Mouse (Mus musculus): ENCODE results near the gene 1700021F05Rik. TPM values are rescaled to one million over a fixed set of nuclear protein-coding genes. Genes with fewer than 3 reads are reported as not detected.
"Not testable (repeated sequence)": the region's sequence is repeated elsewhere in the genome, so short reads cannot be mapped to it uniquely, and the experiment has no call there.

1700021F05Rik gene
- polyA plus RNA-seq, 1 experiment from 2014 or later: 55.6 TPM

GRCm38 (mm10) chr10:43539746-43540310 is 966 bp downstream of the 1700021F05Rik start:
- H3K36me3 ChIP-seq: peaks cover 15% of the 10 kb centered on the region; the same call in 1 of the 2 replicates
- 12% methylated on average over 12 of the region's 12 CpGs for WGBS
- peaks cover 8% of the 10 kb centered on the region for H3K4me1 ChIP-seq (replicated peaks)
- peak overlapping the region; percentile 78 for H3K4me3 ChIP-seq (replicated peaks)
- H3K9ac ChIP-seq (replicated peaks): peak overlapping the region; percentile 87
- H3K27me3 ChIP-seq: no peaks in the 10 kb centered on the region
- peak overlapping the region; percentile 63 for H3K4me2 ChIP-seq
- ATAC-seq (ENCODE audit: insufficient number of reproducible peaks, insufficient read depth, low FRiP score, low TSS enrichment, low read depth): no peak
- peak overlapping the region; percentile 81; the same call in 1 of the 2 replicates for H3K27ac ChIP-seq
- no peaks in the 10 kb centered on the region for H3K9me3 ChIP-seq

GRCm38 (mm10) chr10:43538831-43539230 is 2.0 kb downstream of the 1700021F05Rik start:
- Histone ChIP-seq H3K27me3 (no peaks in the 10 kb centered on the region), H3K27ac (no peak overlapping the region), H3K4me2 (no peak overlapping the region), H3K4me1 (replicated peaks) (peaks cover 8% of the 10 kb centered on the region), H3K36me3 (peaks cover 15% of the 10 kb centered on the region; the same call in 1 of the 2 replicates), H3K9me3 (no peaks in the 10 kb centered on the region), H3K4me3 (replicated peaks) (no peak overlapping the region), H3K9ac (replicated peaks) (no peak overlapping the region)
- WGBS: 86% methylated on average over 5 of the region's 5 CpGs
- ATAC-seq (ENCODE audit: insufficient number of reproducible peaks, insufficient read depth, low FRiP score, low TSS enrichment, low read depth): no peak

- 92% methylated on average over 7 of the region's 7 CpGs for WGBS
- no peak overlapping the region for H3K9ac ChIP-seq (replicated peaks)
- H3K27ac ChIP-seq: no peak overlapping the region
- H3K36me3 ChIP-seq: peaks cover 25% of the 10 kb centered on the region
- no peak overlapping the region for H3K4me3 ChIP-seq (replicated peaks)
- no peaks in the 10 kb centered on the region for H3K9me3 ChIP-seq
- H3K4me1 ChIP-seq (replicated peaks): peaks cover 8% of the 10 kb centered on the region
- H3K27me3 ChIP-seq: no peaks in the 10 kb centered on the region
- no peak overlapping the region for H3K4me2 ChIP-seq
- ATAC-seq (ENCODE audit: insufficient number of reproducible peaks, insufficient read depth, low FRiP score, low TSS enrichment, low read depth): no peak
Observed at GRCm38 (mm10) chr10:43537652-43538051, 3.1 kb downstream of the 1700021F05Rik start.

- H3K9me3 ChIP-seq: no peaks in the 10 kb centered on the region
- H3K4me2 ChIP-seq: no peak overlapping the region
- peaks cover under 1% of the 10 kb centered on the region for H3K4me1 ChIP-seq (replicated peaks)
- ATAC-seq (ENCODE audit: insufficient number of reproducible peaks, insufficient read depth, low FRiP score, low TSS enrichment, low read depth): no peak
- H3K4me3 ChIP-seq (replicated peaks): no peak overlapping the region
- H3K27ac ChIP-seq: no peak overlapping the region
- no peaks in the 10 kb centered on the region for H3K27me3 ChIP-seq
- 81% methylated on average over 1 of the region's 1 CpGs for WGBS
- no peak overlapping the region for H3K9ac ChIP-seq (replicated peaks)
- H3K36me3 ChIP-seq: peaks cover 56% of the 10 kb centered on the region
Observed at GRCm38 (mm10) chr10:43534382-43534781, 6.4 kb downstream of the 1700021F05Rik start.

- peak overlapping the region; percentile 76 for H3K27ac ChIP-seq
- no peak for ATAC-seq (ENCODE audit: insufficient number of reproducible peaks, insufficient read depth, low FRiP score, low TSS enrichment, low read depth)
- H3K4me2 ChIP-seq: no peak overlapping the region
- peaks cover 77% of the 10 kb centered on the region for H3K36me3 ChIP-seq
- 0 out of 2 replicates have a peak overlapping the region, but pooled peaks have one; percentile 14 for H3K9ac ChIP-seq (replicated peaks)
- H3K27me3 ChIP-seq: no peaks in the 10 kb centered on the region
- no peak overlapping the region for H3K4me3 ChIP-seq (replicated peaks)
- 53% methylated on average over 15 of the region's 15 CpGs for WGBS
- H3K9me3 ChIP-seq: no peaks in the 10 kb centered on the region
- peaks cover 6% of the 10 kb centered on the region for H3K4me1 ChIP-seq (replicated peaks)
Observed at GRCm38 (mm10) chr10:43527283-43528269, 13.2 kb downstream of the 1700021F05Rik start.

GRCm38 (mm10) chr10:43523931-43524330 is 16.9 kb downstream of the 1700021F05Rik start, which contains the start of gene Gm9803:
Gene Gm9803, plus strand, starts transcription at chr10:43524084.
- not testable (repeated sequence) for ATAC-seq (ENCODE audit: insufficient number of reproducible peaks, insufficient read depth, low FRiP score, low TSS enrichment, low read depth); H3K27me3 ChIP-seq; H3K4me1 ChIP-seq (replicated peaks); H3K4me2 ChIP-seq; H3K4me3 ChIP-seq (replicated peaks); H3K9ac ChIP-seq (replicated peaks); H3K27ac ChIP-seq; H3K9me3 ChIP-seq
- H3K36me3 ChIP-seq: peaks cover 42% of the 10 kb centered on the region
- 94% methylated on average over 10 of the region's 10 CpGs for WGBS

- Histone ChIP-seq H3K4me3 (replicated peaks) (no peak overlapping the region), H3K36me3 (peaks cover 16% of the 10 kb centered on the region), H3K9ac (replicated peaks) (no peak overlapping the region), H3K4me1 (replicated peaks) (peaks cover 4% of the 10 kb centered on the region; the same call in 1 of the 2 replicates), H3K9me3 (no peaks in the 10 kb centered on the region), H3K27me3 (no peaks in the 10 kb centered on the region), H3K27ac (no peak overlapping the region), H3K4me2 (no peak overlapping the region)
- no peak for ATAC-seq (ENCODE audit: insufficient number of reproducible peaks, insufficient read depth, low FRiP score, low TSS enrichment, low read depth)
- 91% methylated on average over 2 of the region's 2 CpGs for WGBS
Observed at GRCm38 (mm10) chr10:43519977-43520376, 20.8 kb downstream of the 1700021F05Rik start.

GRCm38 (mm10) chr10:43518368-43518767 is 22.4 kb downstream of the 1700021F05Rik start:
- no peak overlapping the region for H3K9ac ChIP-seq (replicated peaks)
- no peak overlapping the region for H3K4me3 ChIP-seq (replicated peaks)
- H3K27ac ChIP-seq: no peak overlapping the region
- 66% methylated on average over 12 of the region's 13 CpGs for WGBS
- no peak overlapping the region for H3K4me2 ChIP-seq
- H3K36me3 ChIP-seq: peaks cover 23% of the 10 kb centered on the region
- H3K9me3 ChIP-seq: no peaks in the 10 kb centered on the region
- no peak for ATAC-seq (ENCODE audit: insufficient number of reproducible peaks, insufficient read depth, low FRiP score, low TSS enrichment, low read depth)
- H3K4me1 ChIP-seq (replicated peaks): peaks cover 4% of the 10 kb centered on the region; the same call in 1 of the 2 replicates
- H3K27me3 ChIP-seq: no peaks in the 10 kb centered on the region

- Histone ChIP-seq H3K27ac (peak overlapping the region; percentile 54; the same call in 1 of the 2 replicates), H3K36me3 (peaks cover 28% of the 10 kb centered on the region), H3K9me3 (no peaks in the 10 kb centered on the region), H3K9ac (replicated peaks) (no peak overlapping the region), H3K4me1 (replicated peaks) (peaks cover 4% of the 10 kb centered on the region; the same call in 1 of the 2 replicates), H3K4me2 (no peak overlapping the region), H3K4me3 (replicated peaks) (no peak overlapping the region), H3K27me3 (no peaks in the 10 kb centered on the region)
- 68% methylated on average over 4 of the region's 4 CpGs for WGBS
- no peak for ATAC-seq (ENCODE audit: insufficient number of reproducible peaks, insufficient read depth, low FRiP score, low TSS enrichment, low read depth)
Observed at GRCm38 (mm10) chr10:43517836-43518235, 23.0 kb downstream of the 1700021F05Rik start.

GRCm38 (mm10) chr10:43516992-43517660 is 23.7 kb downstream of the 1700021F05Rik start:
- Histone ChIP-seq H3K9ac (replicated peaks) (no peak overlapping the region), H3K4me1 (replicated peaks) (peaks cover 4% of the 10 kb centered on the region; the same call in 1 of the 2 replicates), H3K9me3 (no peaks in the 10 kb centered on the region), H3K4me3 (replicated peaks) (no peak overlapping the region), H3K27ac (no peak overlapping the region), H3K4me2 (no peak overlapping the region), H3K36me3 (peaks cover 33% of the 10 kb centered on the region), H3K27me3 (no peaks in the 10 kb centered on the region)
- no peak for ATAC-seq (ENCODE audit: insufficient number of reproducible peaks, insufficient read depth, low FRiP score, low TSS enrichment, low read depth)
- WGBS: 64% methylated on average over 6 of the region's 6 CpGs

- Histone ChIP-seq H3K4me1 (replicated peaks) (peaks cover 4% of the 10 kb centered on the region; the same call in 1 of the 2 replicates), H3K4me3 (replicated peaks) (no peak overlapping the region), H3K27ac (no peak overlapping the region), H3K4me2 (no peak overlapping the region), H3K9me3 (no peaks in the 10 kb centered on the region), H3K27me3 (no peaks in the 10 kb centered on the region), H3K9ac (replicated peaks) (no peak overlapping the region), H3K36me3 (peaks cover 66% of the 10 kb centered on the region)
- WGBS: 92% methylated on average over 10 of the region's 10 CpGs
- ATAC-seq (ENCODE audit: insufficient number of reproducible peaks, insufficient read depth, low FRiP score, low TSS enrichment, low read depth): no peak
Observed at GRCm38 (mm10) chr10:43512976-43513375, 27.8 kb downstream of the 1700021F05Rik start.
